Mouse (Mus musculus) inflammation-experienced regulatory T-cells, adult 16 weeks (primary cell): ENCODE measurements around the gene Vmn1r220. TPM values are rescaled to one million over a fixed set of nuclear protein-coding genes. Genes with fewer than 3 reads are reported as not detected.

Source experiments
- polyA plus RNA-seq: library from polyadenylated mRNA; unstranded; fragments of 100-300 nt; shearing (Covaris generic); gene quantifications from one replicate; pipeline ENCODE4 v1.2.1, GENCODE M21; 2017

Vmn1r220 gene
- polyA plus RNA-seq = not detected

GRCm38 (mm10) chr13:23187875-23188274 lies at the start of gene Vmn1r220:
Gene Vmn1r220 (minus strand): TSS chr13:23187975.

GRCm38 (mm10) chr13:23235847-23236246 lies 48.1 kb upstream of the Vmn1r220 start, which contains the start of gene Vmn1r222:
Gene Vmn1r222 (minus strand): TSS chr13:23235947.

GRCm38 (mm10) chr13:23213827-23214226 lies 26.1 kb upstream of the Vmn1r220 start, which contains the start of gene Vmn1r221:
Gene Vmn1r221 (plus strand): TSS chr13:23214127.

GRCm38 (mm10) chr13:23159012-23159411 lies 28.8 kb downstream of the Vmn1r220 start, which contains the start of gene Vmn1r219:
Gene Vmn1r219 (plus strand): TSS chr13:23159312.

GRCm38 (mm10) chr13:23133099-23133498 lies 54.7 kb downstream of the Vmn1r220 start, which contains the start of gene Vmn1r218:
Gene Vmn1r218 (plus strand): TSS chr13:23133155.

Other genes starting within 250 kb of the Vmn1r220 start
- gene Vmn1r213, start 180.3 kb downstream of the Vmn1r220 start, polyA plus RNA-seq = not detected
- gene Vmn1r214, start 157.6 kb downstream of the Vmn1r220 start, polyA plus RNA-seq = not detected
- not detected for gene Vmn1r215, start 120.0 kb downstream of the Vmn1r220 start, polyA plus RNA-seq
- gene Vmn1r217, start 69.7 kb downstream of the Vmn1r220 start, polyA plus RNA-seq = not detected
- 0.05 TPM for gene Vmn1r218, start 54.8 kb downstream of the Vmn1r220 start, polyA plus RNA-seq
- not detected for gene Vmn1r219, start 28.7 kb downstream of the Vmn1r220 start, polyA plus RNA-seq
- not detected for gene Vmn1r221, start 26.2 kb upstream of the Vmn1r220 start, polyA plus RNA-seq
- gene Vmn1r222, start 48.0 kb upstream of the Vmn1r220 start, polyA plus RNA-seq = not detected
- gene Vmn1r223, start 59.2 kb upstream of the Vmn1r220 start, polyA plus RNA-seq = not detected
- 32.3 TPM for gene Zfp322a, start 181.2 kb upstream of the Vmn1r220 start, polyA plus RNA-seq
- gene Abt1, start 235.9 kb upstream of the Vmn1r220 start, polyA plus RNA-seq = 12.4 TPM